Mouse (Mus musculus): ENCODE results near the gene Bicra. TPM values are rescaled to one million over a fixed set of nuclear protein-coding genes. Genes with fewer than 3 reads are reported as not detected.

The Bicra gene
- total and polyA plus RNA-seq, 3 experiments, result 0.32 to 10.2 (median 2.2) TPM

GRCm38 (mm10) chr7:16036972-16037371, 10.7 kb downstream of the Bicra start:
- Histone ChIP-seq H3K79me2 (replicated peaks; ENCODE audit: control insufficient read depth, extremely low read depth, insufficient read depth, poor library complexity, severe bottlenecking) (peaks cover 65% of the 10 kb centered on the region), H3K4me1 (ENCODE audit: control insufficient read depth in 1 of 2, insufficient read depth in 2 of 2) (peaks cover 7 to 52% of the 10 kb centered on the region in 2 experiments), H3K27me3 (replicated peaks) (no peaks in the 10 kb centered on the region), H3K9me3 (replicated peaks; ENCODE audit: low read length) (no peaks in the 10 kb centered on the region), H3K27ac (ENCODE audit: insufficient read depth, low read depth) (no peak overlapping the region), H3K36me3 (replicated peaks in 1 of 2; ENCODE audit: control insufficient read depth in 1 of 2, insufficient read depth in 1 of 2, low read length in 1 of 2) (peaks cover 4 to 46% of the 10 kb centered on the region in 2 experiments), H3K4me3 (replicated peaks in 1 of 3; ENCODE audit: low read depth in 2 of 3, low read length in 2 of 3, poor library complexity in 1 of 3) (no peak overlapping the region), H3K4me2 (ENCODE audit: insufficient read depth, low read depth, poor library complexity, severe bottlenecking) (no peak overlapping the region), H3K9ac (ENCODE audit: insufficient read depth, low read depth) (no peak overlapping the region)
- TF ChIP-seq IRF4 (IDR thresholded peaks at IDR 0.05; ENCODE audit: low read depth, low read length), result no peak
- no peak for TF ChIP-seq RAD21 (IDR thresholded peaks at IDR 0.05; ENCODE audit: low read depth, low read length)
- TF ChIP-seq ZKSCAN1 (IDR thresholded peaks at IDR 0.05; ENCODE audit: borderline replicate concordance, low read depth, low read length), result no peak
- TF ChIP-seq CHD2 (IDR thresholded peaks at IDR 0.05; ENCODE audit: low read length), result no peak
- no peak for TF ChIP-seq MAZ (IDR thresholded peaks at IDR 0.05; ENCODE audit: low read depth, low read length)
- no peak for TF ChIP-seq POLR2AphosphoS2 (IDR thresholded peaks at IDR 0.05; ENCODE audit: low read depth, low read length)
- TF ChIP-seq CTCF (conservative IDR thresholded peaks at IDR 0.05 in 1 of 2, IDR thresholded peaks at IDR 0.05 in 1 of 2; ENCODE audit: low read depth in 2 of 2, low read length in 2 of 2), result no peak
- TF ChIP-seq UBTF (IDR thresholded peaks at IDR 0.05; ENCODE audit: low read depth, low read length), result no peak
- no peak for TF ChIP-seq TCF12 (IDR thresholded peaks at IDR 0.05; ENCODE audit: low read depth, low read length)
- TF ChIP-seq MAX (IDR thresholded peaks at IDR 0.05; ENCODE audit: low read length), result no peak
- no peak for TF ChIP-seq BHLHE40 (IDR thresholded peaks at IDR 0.05; ENCODE audit: low read depth, low read length)
- TF ChIP-seq E2F4 (IDR thresholded peaks at IDR 0.05; ENCODE audit: insufficient replicate concordance, low read depth, low read length), result no peak
- no peak for TF ChIP-seq NELFE (IDR thresholded peaks at IDR 0.05; ENCODE audit: low read depth, low read length)
- no peak for TF ChIP-seq SMC3 (IDR thresholded peaks at IDR 0.05; ENCODE audit: low read depth, low read length)
- TF ChIP-seq MAFK (IDR thresholded peaks at IDR 0.05; ENCODE audit: insufficient replicate concordance, low read length), result no peak
- TF ChIP-seq CHD1 (IDR thresholded peaks at IDR 0.05; ENCODE audit: low read depth, low read length), result no peak
- TF ChIP-seq JUND (conservative IDR thresholded peaks at IDR 0.05; ENCODE audit: low read depth, low read length), result no peak
- TF ChIP-seq JUN (IDR thresholded peaks at IDR 0.05; ENCODE audit: insufficient read depth, low read depth, low read length), result no peak
- DNase-seq (ENCODE audit: extremely low read depth), result no peak
- in situ Hi-C loops (cut with MboI; ENCODE audit: low pct_ligation_motif_present, low pct_unique_long_range_greater_than_20kb, low sequenced_read_pairs), result no loop called here
- dilution Hi-C loops (cut with MboI; ENCODE audit: extremely low pct_ligation_motif_present, extremely low pct_unique_long_range_greater_than_20kb, low sequenced_read_pairs), result no loop called here

GRCm38 (mm10) chr7:16033580-16034461, 13.9 kb downstream of the Bicra start:
- in situ Hi-C loops (cut with MboI; ENCODE audit: low pct_ligation_motif_present, low pct_unique_long_range_greater_than_20kb, low sequenced_read_pairs), result no loop called here
- Histone ChIP-seq H3K4me3 (replicated peaks in 1 of 3; ENCODE audit: low read depth in 2 of 3, low read length in 2 of 3, poor library complexity in 1 of 3) (no peak overlapping the region), H3K36me3 (replicated peaks in 1 of 2; ENCODE audit: control insufficient read depth in 1 of 2, insufficient read depth in 1 of 2, low read length in 1 of 2) (peaks cover 4 to 48% of the 10 kb centered on the region in 2 experiments), H3K4me2 (ENCODE audit: insufficient read depth, low read depth, poor library complexity, severe bottlenecking) (no peak overlapping the region), H3K4me1 (ENCODE audit: control insufficient read depth in 1 of 2, insufficient read depth in 2 of 2) (peaks cover 7 to 27% of the 10 kb centered on the region in 2 experiments), H3K27ac (ENCODE audit: insufficient read depth, low read depth) (no peak overlapping the region), H3K9me3 (replicated peaks; ENCODE audit: low read length) (no peaks in the 10 kb centered on the region), H3K9ac (ENCODE audit: insufficient read depth, low read depth) (no peak overlapping the region), H3K79me2 (replicated peaks; ENCODE audit: control insufficient read depth, extremely low read depth, insufficient read depth, poor library complexity, severe bottlenecking) (peaks cover 63% of the 10 kb centered on the region), H3K27me3 (replicated peaks) (no peaks in the 10 kb centered on the region)
- no peak for DNase-seq (ENCODE audit: extremely low read depth)
- dilution Hi-C loops (cut with MboI; ENCODE audit: extremely low pct_ligation_motif_present, extremely low pct_unique_long_range_greater_than_20kb, low sequenced_read_pairs), result no loop called here
- TF ChIP-seq MXI1 (IDR thresholded peaks at IDR 0.05; ENCODE audit: low read depth, low read length) (no peak), HCFC1 (IDR thresholded peaks at IDR 0.05; ENCODE audit: low read depth, low read length) (no peak), ETS1 (conservative IDR thresholded peaks at IDR 0.05; ENCODE audit: low read depth, low read length) (no peak), POLR2A (IDR thresholded peaks at IDR 0.05; ENCODE audit: low read depth, low read length) (no peak), SMC3 (IDR thresholded peaks at IDR 0.05; ENCODE audit: low read depth, low read length) (no peak), CHD2 (IDR thresholded peaks at IDR 0.05; ENCODE audit: low read length) (no peak), ELF1 (IDR thresholded peaks at IDR 0.05; ENCODE audit: low read depth, low read length) (no peak), GABPA (IDR thresholded peaks at IDR 0.05; ENCODE audit: insufficient replicate concordance, low read depth, low read length) (no peak), MYC (IDR thresholded peaks at IDR 0.05; ENCODE audit: low read depth, low read length) (no peak), JUND (conservative IDR thresholded peaks at IDR 0.05; ENCODE audit: low read depth, low read length) (no peak), USF2 (conservative IDR thresholded peaks at IDR 0.05; ENCODE audit: low read depth, low read length) (no peak), NELFE (IDR thresholded peaks at IDR 0.05; ENCODE audit: low read depth, low read length) (no peak), USF1 (IDR thresholded peaks at IDR 0.05; ENCODE audit: low read depth, low read length) (no peak)
